Mouse (Mus musculus): ENCODE data around the gene March10. TPM values are rescaled to one million over a fixed set of nuclear protein-coding genes. Genes with fewer than 3 reads are reported as not detected.

Gene March10
- not detected for total RNA-seq (2023)

GRCm38 (mm10) chr11:105456497-105456907, at the start of gene March10:
March10 (minus strand) TSS chr11:105456735.

Other genes starting within 250 kb of the March10 start
- not detected for gene Mrc2, start 164.1 kb downstream of the March10 start, total RNA-seq (2023)
- gene Tanc2, start 133.3 kb upstream of the March10 start, total RNA-seq (2023): 1 to 10 TPM; 3.1 to 4.0 TPM

Measured in B cell, adult 67 days (primary cell).